8 mouse cellular contexts compared by ENCODE assay signal in the genomic region with DNA sequence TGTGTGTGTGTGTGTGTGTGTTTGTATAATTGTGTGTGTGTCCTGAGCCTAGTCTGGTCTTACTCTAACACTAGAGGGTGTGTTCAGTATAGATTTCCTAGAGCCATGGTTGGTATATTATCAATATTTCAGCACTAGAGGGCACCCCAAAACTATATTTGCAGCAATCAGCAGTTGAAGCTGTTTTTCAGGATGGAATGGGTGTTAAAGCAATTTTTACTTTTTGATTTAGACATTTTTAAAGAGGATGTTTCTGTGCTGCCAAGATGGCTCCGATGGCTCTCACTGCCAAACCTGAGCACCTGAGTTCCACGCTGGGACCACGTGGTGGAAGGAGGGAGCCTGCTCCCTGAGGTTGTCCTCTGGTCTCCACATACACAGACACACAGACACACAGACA. TPM values are rescaled to one million over a fixed set of nuclear protein-coding genes. Genes with fewer than 3 reads are reported as not detected.
A peak's percentile ranks its signal among the peaks of the same experiment; 100 is the strongest.
DNase-seq lines count a peak whose midpoint lies in the region; ATAC-seq and TF ChIP-seq lines count a peak whose summit lies in the region.

No protein-coding gene starts in this region.

- TF ChIP-seq EP300 in CH12.LX (IDR thresholded peaks at IDR 0.05; ENCODE audit: low read length) = no peak

- DNase-seq in heart, adult 8-10 months (ENCODE audit: low spot score) = peak; percentile 20
- no peak for DNase-seq in heart, postnatal 25 days (ENCODE audit: low spot score)
- DNase-seq in CH12.LX (ENCODE audit: extremely low read depth) = peak; percentile 50
- DNase-seq in embryo, embryonic 10.5 days (ENCODE audit: low spot score) = peak; percentile 55
- DNase-seq in adrenal gland, adult 2 months = no peak
- no peak for DNase-seq in yolk sac, embryonic 10.5 days (ENCODE audit: low spot score)

- in situ Hi-C loops in CH12.LX (cut with MboI; ENCODE audit: low pct_ligation_motif_present, low pct_unique_long_range_greater_than_20kb, low sequenced_read_pairs) = loop anchor here (25.0 kb wide), 2 partner anchors 583 to 783 kb away; partner anchors contain the start of gene Fam78b

- TF ChIP-seq POLR2A in CH12.LX (IDR thresholded peaks at IDR 0.05; ENCODE audit: low read depth, low read length) = no peak

- H3K27me3 ChIP-seq in CH12.LX (replicated peaks) = no peaks in the 10 kb centered on the region
- no peaks in the 10 kb centered on the region for H3K27me3 ChIP-seq in liver, embryonic 12.5 days (replicated peaks)
- no peaks in the 10 kb centered on the region for H3K27me3 ChIP-seq in kidney, embryonic 15.5 days

- H3K79me2 ChIP-seq in CH12.LX (replicated peaks; ENCODE audit: control insufficient read depth, extremely low read depth, insufficient read depth, poor library complexity, severe bottlenecking) = no peaks in the 10 kb centered on the region

- TF ChIP-seq RAD21 in CH12.LX (IDR thresholded peaks at IDR 0.05; ENCODE audit: low read depth, low read length) = peak; percentile 93

- H3K4me2 ChIP-seq in CH12.LX (ENCODE audit: insufficient read depth, low read depth, poor library complexity, severe bottlenecking) = no peak overlapping the region
- H3K4me2 ChIP-seq in liver, embryonic 12.5 days = peak overlapping the region; percentile 50
- H3K4me2 ChIP-seq in kidney, embryonic 15.5 days = no peak overlapping the region

- H3K27ac ChIP-seq in CH12.LX (ENCODE audit: insufficient read depth, low read depth) = no peak overlapping the region
- no peak overlapping the region for H3K27ac ChIP-seq in liver, embryonic 12.5 days
- no peak overlapping the region for H3K27ac ChIP-seq in kidney, embryonic 15.5 days

- 29% methylated on average over 3 of the region's 3 CpGs for WGBS in liver, embryonic 12.5 days (ENCODE audit: insufficient replicate concordance)
- WGBS in kidney, embryonic 15.5 days = 78% methylated on average over 3 of the region's 3 CpGs

- H3K9me3 ChIP-seq in CH12.LX (replicated peaks; ENCODE audit: low read length) = no peaks in the 10 kb centered on the region
- no peaks in the 10 kb centered on the region for H3K9me3 ChIP-seq in liver, embryonic 12.5 days (replicated peaks)
- H3K9me3 ChIP-seq in kidney, embryonic 15.5 days (replicated peaks) = no peaks in the 10 kb centered on the region

- H3K4me1 ChIP-seq in CH12.LX (ENCODE audit: control insufficient read depth in 1 of 2, insufficient read depth in 2 of 2) = peaks cover 0 to 4% of the 10 kb centered on the region in 2 experiments; a peak in 1 of 4 replicates
- H3K4me1 ChIP-seq in liver, embryonic 12.5 days = peaks cover 5% of the 10 kb centered on the region; the same call in 1 of the 2 replicates
- no peaks in the 10 kb centered on the region for H3K4me1 ChIP-seq in kidney, embryonic 15.5 days

- ATAC-seq in liver, embryonic 12.5 days = 0 out of 2 replicates have a peak, but pooled peaks have one; percentile 57
- no peak for ATAC-seq in kidney, embryonic 15.5 days (replicated peaks; ENCODE audit: low FRiP score)

- intact Hi-C loops in heart, postnatal 25 days (cut with DNase I) = no loop called here

- dilution Hi-C loops in CH12.LX (cut with MboI; ENCODE audit: extremely low pct_ligation_motif_present, extremely low pct_unique_long_range_greater_than_20kb, low sequenced_read_pairs) = no loop called here

- H3K36me3 ChIP-seq in CH12.LX (replicated peaks in 1 of 2; ENCODE audit: control insufficient read depth in 1 of 2, insufficient read depth in 1 of 2, low read length in 1 of 2) = no peaks in the 10 kb centered on the region
- no peaks in the 10 kb centered on the region for H3K36me3 ChIP-seq in liver, embryonic 12.5 days
- no peaks in the 10 kb centered on the region for H3K36me3 ChIP-seq in kidney, embryonic 15.5 days

- TF ChIP-seq CTCF in CH12.LX (conservative IDR thresholded peaks at IDR 0.05 in 1 of 2, IDR thresholded peaks at IDR 0.05 in 1 of 2; ENCODE audit: low read depth in 2 of 2, low read length in 2 of 2) = peak; percentile 16 to 92; a peak in 2 of 4 replicates

- no peak overlapping the region for H3K9ac ChIP-seq in CH12.LX (ENCODE audit: insufficient read depth, low read depth)
- no peak overlapping the region for H3K9ac ChIP-seq in liver, embryonic 12.5 days
- H3K9ac ChIP-seq in kidney, embryonic 15.5 days = no peak overlapping the region

- no peak overlapping the region for H3K4me3 ChIP-seq in CH12.LX (replicated peaks in 1 of 3; ENCODE audit: low read depth in 2 of 3, low read length in 2 of 3, poor library complexity in 1 of 3)
- H3K4me3 ChIP-seq in liver, embryonic 12.5 days = no peak overlapping the region
- no peak overlapping the region for H3K4me3 ChIP-seq in kidney, embryonic 15.5 days (replicated peaks)

TF ChIP-seq in CH12.LX, 34 proteins besides CTCF, POLR2A, EP300 and RAD21:
- TF ChIP-seq HCFC1 (IDR thresholded peaks at IDR 0.05; ENCODE audit: low read depth, low read length) = peak; percentile 23; the same call in 1 of the 2 replicates
- 0 out of 2 replicates have a peak, but pooled peaks have one; percentile 16 for TF ChIP-seq JUND (conservative IDR thresholded peaks at IDR 0.05; ENCODE audit: low read depth, low read length)
- no peak for TF ChIP-seq GABPA (IDR thresholded peaks at IDR 0.05; ENCODE audit: insufficient replicate concordance, low read depth, low read length)
- 0 out of 2 replicates have a peak, but pooled peaks have one; percentile 23 for TF ChIP-seq NELFE (IDR thresholded peaks at IDR 0.05; ENCODE audit: low read depth, low read length)
- TF ChIP-seq PAX5 (IDR thresholded peaks at IDR 0.05; ENCODE audit: low read length) = no peak
- TF ChIP-seq SMC3 (IDR thresholded peaks at IDR 0.05; ENCODE audit: low read depth, low read length) = peak; percentile 75
- peak; percentile 24; the same call in 1 of the 2 replicates for TF ChIP-seq IRF4 (IDR thresholded peaks at IDR 0.05; ENCODE audit: low read depth, low read length)
- TF ChIP-seq ZNF384 (IDR thresholded peaks at IDR 0.05; ENCODE audit: low read depth, low read length) = 0 out of 2 replicates have a peak, but pooled peaks have one; percentile 13
- TF ChIP-seq ZC3H11A (IDR thresholded peaks at IDR 0.05; ENCODE audit: low read depth, low read length) = peak; percentile 44; the same call in 1 of the 2 replicates
- peak; percentile 27; the same call in 1 of the 2 replicates for TF ChIP-seq SIN3A (IDR thresholded peaks at IDR 0.05; ENCODE audit: low read length)
- peak; percentile 36; the same call in 1 of the 2 replicates for TF ChIP-seq MYC (IDR thresholded peaks at IDR 0.05; ENCODE audit: low read depth, low read length)
- no peak for TF ChIP-seq BHLHE40 (IDR thresholded peaks at IDR 0.05; ENCODE audit: low read depth, low read length)
TF ChIP-seq in CH12.LX: peak in this region for 9.

RNA-seq across cellular contexts. Expression of gene Pogk, which starts 19.4 kb away (rescaled TPM):
- 10 to 100 TPM in 2 of 4 experiments, 1 to 10 TPM in 2; 9.6 to 15.1 (median 10.4) TPM for total RNA-seq in heart, adult 8-10 months (2022)
- 10 to 100 TPM; 11.1 to 11.9 TPM for total RNA-seq in heart, postnatal 25 days (2021)
- total RNA-seq in CH12.LX (2012; rRNA removed) (9.9 and 10.4 TPM in 2 replicates), CH12.LX (2014; rRNA removed) (4.9 TPM in 2 replicates)
- polyA plus RNA-seq in CH12.LX (2012; ENCODE audit: insufficient read length, low read depth) = 7.1 and 7.3 TPM in 2 replicates
- 2.8 and 3.2 TPM in 2 replicates for polyA plus RNA-seq in liver, embryonic 12.5 days (2016; fragmentation: Nextera tagmentation; extraction: Ambion mirVana)
- total RNA-seq in adrenal gland, adult 2 months (2021) = 10 to 100 TPM; 31.3 to 32.9 TPM
- polyA plus RNA-seq in adrenal gland, adult 2 months (2012; rRNA removed) = 7.9 and 9.2 TPM in 2 replicates
- 14.7 and 14.8 TPM in 2 replicates for polyA plus RNA-seq in kidney, embryonic 15.5 days (2015; fragmentation: Nextera tagmentation; extraction: Ambion mirVana)

RNA-seq across cellular contexts. Expression of gene Tada1, which starts 50.2 kb away (rescaled TPM):
- 1 to 10 TPM; 6.3 to 8.5 (median 7.2) TPM for total RNA-seq in heart, adult 8-10 months (2022)
- 10 to 100 TPM; 10.2 to 10.6 TPM for total RNA-seq in heart, postnatal 25 days (2021)
- total RNA-seq in CH12.LX (2012; rRNA removed) (46.3 and 49.9 TPM in 2 replicates), CH12.LX (2014; rRNA removed) (80.1 and 86.0 TPM in 2 replicates)
- 49.6 and 59.5 TPM in 2 replicates for polyA plus RNA-seq in CH12.LX (2012; ENCODE audit: insufficient read length, low read depth)
- polyA plus RNA-seq in liver, embryonic 12.5 days (2016; fragmentation: Nextera tagmentation; extraction: Ambion mirVana) = 29.7 and 30.4 TPM in 2 replicates
- 10 to 100 TPM; 16.6 to 19.3 TPM for total RNA-seq in adrenal gland, adult 2 months (2021)
- polyA plus RNA-seq in adrenal gland, adult 2 months (2012; rRNA removed) = 7.3 and 11.1 TPM in 2 replicates
- 57.6 and 58.3 TPM in 2 replicates for polyA plus RNA-seq in kidney, embryonic 15.5 days (2015; fragmentation: Nextera tagmentation; extraction: Ambion mirVana)

Comparison
In these comparisons a context has a peak if more than half of its experiments do, and no peak if none do; other contexts are left out.
1. DNase-seq: peak in heart, adult 8-10 months (single experiment), CH12.LX (single experiment) and embryo, embryonic 10.5 days (single experiment); none in heart, postnatal 25 days (single experiment), adrenal gland, adult 2 months (single experiment) and yolk sac, embryonic 10.5 days (single experiment).